Mouse (Mus musculus) G1E (cell line): ENCODE measurements at regions not wholly inside any gene's neighbourhood (a gene's known extent, or its start where the extent isn't known, plus 50 kb on each side); places are given as distances from the start of the nearest gene placed in this dataset.

Experiments
- CTCF ChIP-seq: IDR thresholded peaks from 2 replicates; pipeline ENCODE4 v1.5.1; 2012; ENCODE audit warnings: low read depth, low read length, inconsistent platforms, mixed read lengths
- TAL1 ChIP-seq: conservative IDR thresholded peaks from 2 replicates; pipeline ENCODE4 v1.6.1; 2012; ENCODE audit warnings: low read depth, low read length, inconsistent platforms, mixed read lengths

DNA sequence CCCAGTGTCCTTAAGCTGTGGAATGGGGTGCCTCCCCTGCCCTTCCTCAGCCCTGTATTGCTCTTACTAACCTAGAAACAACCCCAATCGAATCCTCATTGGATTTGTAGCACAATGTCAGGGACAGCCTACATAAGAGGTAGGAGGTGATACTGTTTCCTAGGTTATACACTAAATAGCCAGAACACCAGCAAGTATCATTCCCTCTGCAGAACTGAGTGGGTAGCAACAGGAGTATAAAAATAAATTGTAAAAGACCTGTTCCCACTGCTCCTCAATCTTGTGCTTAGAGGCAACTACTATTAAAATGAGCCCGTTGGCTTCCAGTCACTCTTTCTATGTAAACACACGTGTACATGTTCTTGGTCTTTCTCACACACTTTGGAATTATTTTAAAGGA lies 52.2 kb upstream of the Tnfaip3 start:
- TF ChIP-seq CTCF (no peak), TAL1 (no peak)
